47 mouse cellular contexts compared by ENCODE assay signal in the genomic region with DNA sequence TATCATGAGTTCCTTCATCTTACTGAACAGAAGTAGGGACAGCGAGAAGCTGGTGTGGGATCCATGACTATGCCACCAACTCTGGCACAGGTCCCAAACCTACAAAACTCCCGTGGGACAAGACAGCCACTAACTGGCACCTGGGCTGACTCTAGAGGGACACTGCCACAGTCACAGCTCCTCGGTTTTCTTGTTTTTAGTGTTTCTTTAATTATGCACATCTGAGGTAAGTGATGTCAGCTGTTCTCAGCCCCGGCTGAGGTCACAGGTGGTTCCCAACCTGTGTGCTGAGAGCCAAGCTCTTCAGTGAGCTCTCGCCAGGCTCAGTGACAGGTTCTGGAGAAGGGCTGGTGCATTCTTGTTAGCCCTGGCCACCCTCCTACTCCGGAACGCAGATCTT. TPM values are rescaled to one million over a fixed set of nuclear protein-coding genes. Genes with fewer than 3 reads are reported as not detected.
"Had no signal": no experiment of that assay in that cellular context is flagged by ENCODE, and none has a peak within 500 bp of the region (broad histone marks: within the 10 kb centered on the region; RNA-seq: fewer than 3 reads in every experiment).

No protein-coding gene starts in this region.

- H3K9me3 ChIP-seq: limb, embryonic 10.5 days; limb, embryonic 12.5 days; limb, embryonic 13.5 days; limb, embryonic 15.5 days; liver, embryonic 12.5 days; liver, embryonic 13.5 days; liver, embryonic 15.5 days; lung, embryonic 15.5 days; megakaryocyte, embryonic 14.5 days; midbrain, embryonic 10.5 days; midbrain, embryonic 12.5 days; midbrain, embryonic 13.5 days; midbrain, embryonic 15.5 days had no signal

- H3K27ac ChIP-seq: limb, embryonic 10.5 days; limb, embryonic 12.5 days; limb, embryonic 13.5 days; limb, embryonic 15.5 days; liver, embryonic 12.5 days; liver, embryonic 13.5 days; liver, embryonic 14.5 days; liver, embryonic 15.5 days; lung, embryonic 15.5 days; macrophage; midbrain, embryonic 10.5 days; midbrain, embryonic 12.5 days; midbrain, embryonic 13.5 days; midbrain, embryonic 15.5 days had no signal

- H3K4me2 ChIP-seq: limb, embryonic 12.5 days; limb, embryonic 13.5 days; limb, embryonic 15.5 days; liver, embryonic 11.5 days; liver, embryonic 12.5 days; liver, embryonic 13.5 days; liver, embryonic 15.5 days; lung, embryonic 14.5 days; lung, embryonic 15.5 days; midbrain, embryonic 11.5 days; midbrain, embryonic 12.5 days; midbrain, embryonic 13.5 days; midbrain, embryonic 15.5 days had no signal

- H3K27me3 ChIP-seq: limb, embryonic 12.5 days; limb, embryonic 13.5 days; limb, embryonic 15.5 days; liver, embryonic 12.5 days; liver, embryonic 13.5 days; liver, embryonic 15.5 days; lung, embryonic 15.5 days; megakaryocyte, embryonic 14.5 days; midbrain, embryonic 12.5 days; midbrain, embryonic 13.5 days; midbrain, embryonic 15.5 days had no signal

- DNase-seq: left cerebral cortex, postnatal 4 days; liver; liver, embryonic 13.5 days; liver, postnatal 0 days; lung, adult 18-20 months; lung, adult 2 months; lung, embryonic 14.5 days; lung, postnatal 10 days; lung, postnatal 14 days; lung, postnatal 36 days; lung, postnatal 4 days; midbrain, embryonic 14.5 days had no signal

- H3K9ac ChIP-seq: limb, embryonic 12.5 days; limb, embryonic 13.5 days; limb, embryonic 15.5 days; liver, embryonic 12.5 days; liver, embryonic 13.5 days; liver, embryonic 14.5 days; liver, embryonic 15.5 days; liver, postnatal 0 days; lung, embryonic 14.5 days; lung, embryonic 15.5 days; midbrain, embryonic 12.5 days; midbrain, embryonic 13.5 days; midbrain, embryonic 15.5 days had no signal

- H3K4me3 ChIP-seq: limb, embryonic 10.5 days; limb, embryonic 12.5 days; limb, embryonic 13.5 days; limb, embryonic 15.5 days; liver, embryonic 12.5 days; liver, embryonic 13.5 days; liver, embryonic 15.5 days; lung, embryonic 15.5 days; megakaryocyte, embryonic 14.5 days; midbrain, embryonic 10.5 days; midbrain, embryonic 12.5 days; midbrain, embryonic 13.5 days; midbrain, embryonic 15.5 days; myocyte had no signal

RNA-seq across cellular contexts. Expression of a gene that starts 35.9 kb away (rescaled TPM):
- total RNA-seq: monocyte, adult 5-6 weeks had no signal
- polyA plus RNA-seq: macrophage had no signal

RNA-seq across cellular contexts. Expression of a gene that starts 39.9 kb away (rescaled TPM):
- total RNA-seq: left cerebral cortex, adult 8-10 months; left cerebral cortex, postnatal 10 days; left cerebral cortex, postnatal 14 days; left cerebral cortex, postnatal 25 days; left cerebral cortex, postnatal 36 days; left cerebral cortex, postnatal 4 days; liver, adult 2 months; megakaryocyte progenitor cell, adult 5-6 weeks; megakaryocyte, adult 5-6 weeks; megakaryocyte-erythroid progenitor cell, adult 5-6 weeks; midbrain, postnatal 0 days; monocyte, adult 5-6 weeks had no signal
- polyA plus RNA-seq: limb, embryonic 10.5 days; limb, embryonic 11.5 days; limb, embryonic 12.5 days; limb, embryonic 13.5 days; limb, embryonic 14.5 days; limb, embryonic 15.5 days; liver, adult 2 months; liver, embryonic 11.5 days; liver, embryonic 12.5 days; liver, embryonic 13.5 days; liver, embryonic 14.5 days; liver, embryonic 15.5 days; liver, embryonic 16.5 days; liver, postnatal 0 days; lung, adult 2 months; lung, embryonic 14.5 days; lung, embryonic 15.5 days; lung, embryonic 16.5 days; lung, postnatal 0 days; macrophage; midbrain, embryonic 10.5 days; midbrain, embryonic 11.5 days; midbrain, embryonic 12.5 days; midbrain, embryonic 13.5 days; midbrain, embryonic 14.5 days; midbrain, embryonic 15.5 days; midbrain, embryonic 16.5 days; midbrain, postnatal 0 days; myocyte; neural tube, embryonic 11.5 days had no signal
